Mouse (Mus musculus): ENCODE results near the gene Pilrb1. TPM values are rescaled to one million over a fixed set of nuclear protein-coding genes. Genes with fewer than 3 reads are reported as not detected.
"Not testable (repeated sequence)": the region's sequence is repeated elsewhere in the genome, so short reads cannot be mapped to it uniquely, and the experiment has no call there.

Gene Pilrb1
- polyA plus RNA-seq, 1 experiment from 2014 or later, result 0.67 TPM

GRCm38 (mm10) chr5:137872381-137872702, 14.4 kb upstream of the Pilrb1 start:
- H3K9ac ChIP-seq (replicated peaks; ENCODE audit: low read depth, low read length); H3K4me1 ChIP-seq (ENCODE audit: control insufficient read depth, insufficient read depth, low read length); H3K27me3 ChIP-seq (ENCODE audit: control insufficient read depth, insufficient read depth, low read length); H3K27ac ChIP-seq (ENCODE audit: low read length); H3K4me2 ChIP-seq (replicated peaks; ENCODE audit: low read depth, low read length); ATAC-seq (ENCODE audit: insufficient number of reproducible peaks, insufficient read depth, low FRiP score, low read depth); H3K36me3 ChIP-seq (ENCODE audit: control insufficient read depth, insufficient read depth, low read length); H3K9me3 ChIP-seq (ENCODE audit: control insufficient read depth, low read depth, low read length); H3K4me3 ChIP-seq (ENCODE audit: low read depth, low read length): not testable (repeated sequence)
- 44% methylated on average over 1 of the region's 1 CpGs for WGBS

GRCm38 (mm10) chr5:137871644-137872380, 13.9 kb upstream of the Pilrb1 start, which contains the start of gene Pilrb2:
Gene Pilrb2 (minus strand): TSS chr5:137871815.
- ATAC-seq (ENCODE audit: insufficient number of reproducible peaks, insufficient read depth, low FRiP score, low read depth); H3K36me3 ChIP-seq (ENCODE audit: control insufficient read depth, insufficient read depth, low read length); H3K27ac ChIP-seq (ENCODE audit: low read length); H3K9ac ChIP-seq (replicated peaks; ENCODE audit: low read depth, low read length); H3K4me2 ChIP-seq (replicated peaks; ENCODE audit: low read depth, low read length); H3K4me1 ChIP-seq (ENCODE audit: control insufficient read depth, insufficient read depth, low read length); H3K9me3 ChIP-seq (ENCODE audit: control insufficient read depth, low read depth, low read length); H3K4me3 ChIP-seq (ENCODE audit: low read depth, low read length); H3K27me3 ChIP-seq (ENCODE audit: control insufficient read depth, insufficient read depth, low read length): not testable (repeated sequence)
- WGBS, result 60% methylated on average over 3 of the region's 3 CpGs

GRCm38 (mm10) chr5:137868600-137868999, 10.7 kb upstream of the Pilrb1 start:
- not testable (repeated sequence) for H3K4me3 ChIP-seq (ENCODE audit: low read depth, low read length); H3K36me3 ChIP-seq (ENCODE audit: control insufficient read depth, insufficient read depth, low read length); H3K27me3 ChIP-seq (ENCODE audit: control insufficient read depth, insufficient read depth, low read length); H3K4me1 ChIP-seq (ENCODE audit: control insufficient read depth, insufficient read depth, low read length); H3K9ac ChIP-seq (replicated peaks; ENCODE audit: low read depth, low read length); H3K9me3 ChIP-seq (ENCODE audit: control insufficient read depth, low read depth, low read length); H3K4me2 ChIP-seq (replicated peaks; ENCODE audit: low read depth, low read length); ATAC-seq (ENCODE audit: insufficient number of reproducible peaks, insufficient read depth, low FRiP score, low read depth); H3K27ac ChIP-seq (ENCODE audit: low read length)
- 71% methylated on average over 2 of the region's 2 CpGs for WGBS

GRCm38 (mm10) chr5:137864008-137864407, 6.1 kb upstream of the Pilrb1 start:
- H3K4me2 ChIP-seq (replicated peaks; ENCODE audit: low read depth, low read length); H3K27ac ChIP-seq (ENCODE audit: low read length); H3K4me3 ChIP-seq (ENCODE audit: low read depth, low read length); ATAC-seq (ENCODE audit: insufficient number of reproducible peaks, insufficient read depth, low FRiP score, low read depth); H3K27me3 ChIP-seq (ENCODE audit: control insufficient read depth, insufficient read depth, low read length); H3K9me3 ChIP-seq (ENCODE audit: control insufficient read depth, low read depth, low read length); H3K4me1 ChIP-seq (ENCODE audit: control insufficient read depth, insufficient read depth, low read length); H3K9ac ChIP-seq (replicated peaks; ENCODE audit: low read depth, low read length); H3K36me3 ChIP-seq (ENCODE audit: control insufficient read depth, insufficient read depth, low read length): not testable (repeated sequence)
- 91% methylated on average over 1 of the region's 1 CpGs for WGBS

GRCm38 (mm10) chr5:137856870-137857269, 1.0 kb downstream of the Pilrb1 start:
- not testable (repeated sequence) for H3K9me3 ChIP-seq (ENCODE audit: control insufficient read depth, low read depth, low read length); H3K27me3 ChIP-seq (ENCODE audit: control insufficient read depth, insufficient read depth, low read length); ATAC-seq (ENCODE audit: insufficient number of reproducible peaks, insufficient read depth, low FRiP score, low read depth); H3K4me2 ChIP-seq (replicated peaks; ENCODE audit: low read depth, low read length); H3K27ac ChIP-seq (ENCODE audit: low read length); H3K4me3 ChIP-seq (ENCODE audit: low read depth, low read length); H3K9ac ChIP-seq (replicated peaks; ENCODE audit: low read depth, low read length); H3K4me1 ChIP-seq (ENCODE audit: control insufficient read depth, insufficient read depth, low read length); H3K36me3 ChIP-seq (ENCODE audit: control insufficient read depth, insufficient read depth, low read length)
- WGBS, result 69% methylated on average over 4 of the region's 5 CpGs

GRCm38 (mm10) chr5:137854907-137855306, 3.0 kb downstream of the Pilrb1 start:
- H3K4me1 ChIP-seq (ENCODE audit: control insufficient read depth, insufficient read depth, low read length); H3K4me2 ChIP-seq (replicated peaks; ENCODE audit: low read depth, low read length); H3K9ac ChIP-seq (replicated peaks; ENCODE audit: low read depth, low read length); H3K36me3 ChIP-seq (ENCODE audit: control insufficient read depth, insufficient read depth, low read length); H3K27me3 ChIP-seq (ENCODE audit: control insufficient read depth, insufficient read depth, low read length); H3K27ac ChIP-seq (ENCODE audit: low read length); ATAC-seq (ENCODE audit: insufficient number of reproducible peaks, insufficient read depth, low FRiP score, low read depth); H3K9me3 ChIP-seq (ENCODE audit: control insufficient read depth, low read depth, low read length); H3K4me3 ChIP-seq (ENCODE audit: low read depth, low read length): not testable (repeated sequence)
- whole genome bisulfite sequencing, result 80% methylated on average over 3 of the region's 3 CpGs

GRCm38 (mm10) chr5:137850313-137850712, 7.6 kb downstream of the Pilrb1 start:
- H3K36me3 ChIP-seq (ENCODE audit: control insufficient read depth, insufficient read depth, low read length); H3K27me3 ChIP-seq (ENCODE audit: control insufficient read depth, insufficient read depth, low read length); H3K9me3 ChIP-seq (ENCODE audit: control insufficient read depth, low read depth, low read length); H3K9ac ChIP-seq (replicated peaks; ENCODE audit: low read depth, low read length); H3K4me3 ChIP-seq (ENCODE audit: low read depth, low read length); H3K4me2 ChIP-seq (replicated peaks; ENCODE audit: low read depth, low read length); H3K4me1 ChIP-seq (ENCODE audit: control insufficient read depth, insufficient read depth, low read length); H3K27ac ChIP-seq (ENCODE audit: low read length); ATAC-seq (ENCODE audit: insufficient number of reproducible peaks, insufficient read depth, low FRiP score, low read depth): not testable (repeated sequence)
- 86% methylated on average over 1 of the region's 1 CpGs for WGBS

- not testable (repeated sequence) for H3K9ac ChIP-seq (replicated peaks; ENCODE audit: low read depth, low read length); H3K9me3 ChIP-seq (ENCODE audit: control insufficient read depth, low read depth, low read length); ATAC-seq (ENCODE audit: insufficient number of reproducible peaks, insufficient read depth, low FRiP score, low read depth)
Measured at GRCm38 (mm10) chr5:137837110-137837509, 20.8 kb downstream of the Pilrb1 start.

GRCm38 (mm10) chr5:137836611-137837010, 21.3 kb downstream of the Pilrb1 start:
- no peak for ATAC-seq (ENCODE audit: insufficient number of reproducible peaks, insufficient read depth, low FRiP score, low read depth)
- Histone ChIP-seq H3K27me3 (ENCODE audit: control insufficient read depth, insufficient read depth, low read length) (no peaks in the 10 kb centered on the region), H3K9ac (replicated peaks; ENCODE audit: low read depth, low read length) (no peak overlapping the region), H3K4me3 (ENCODE audit: low read depth, low read length) (no peak overlapping the region), H3K27ac (ENCODE audit: low read length) (no peak overlapping the region), H3K4me2 (replicated peaks; ENCODE audit: low read depth, low read length) (no peak overlapping the region), H3K36me3 (ENCODE audit: control insufficient read depth, insufficient read depth, low read length) (no peaks in the 10 kb centered on the region), H3K4me1 (ENCODE audit: control insufficient read depth, insufficient read depth, low read length) (no peaks in the 10 kb centered on the region), H3K9me3 (ENCODE audit: control insufficient read depth, low read depth, low read length) (no peaks in the 10 kb centered on the region)

More at GRCm38 (mm10) chr5:137837110-137837509, 20.8 kb downstream of the Pilrb1 start:
- H3K4me2 ChIP-seq (replicated peaks; ENCODE audit: low read depth, low read length); H3K27me3 ChIP-seq (ENCODE audit: control insufficient read depth, insufficient read depth, low read length); H3K4me3 ChIP-seq (ENCODE audit: low read depth, low read length); H3K4me1 ChIP-seq (ENCODE audit: control insufficient read depth, insufficient read depth, low read length); H3K27ac ChIP-seq (ENCODE audit: low read length); H3K36me3 ChIP-seq (ENCODE audit: control insufficient read depth, insufficient read depth, low read length): not testable (repeated sequence)
